Mouse (Mus musculus) left cerebral cortex, adult 2 months (tissue): ENCODE results near the gene Gm21258. TPM values are rescaled to one million over a fixed set of nuclear protein-coding genes. Genes with fewer than 3 reads are reported as not detected.
"Not testable (repeated sequence)": the region's sequence is repeated elsewhere in the genome, so short reads cannot be mapped to it uniquely, and the experiment has no call there.

Source experiments
- DNase-seq, 2 experiments: peaks; one replicate each; pipeline ENCODE4 v3.0.0; 2021 to 2022; ENCODE audit warnings: low spot score in 2 of 2, mixed read lengths in 1 of 2; ENCODE audit errors: extremely low spot score in 1 of 2
- H3K27ac ChIP-seq: fragments of 200-600 bp; 2 replicates; pipeline ENCODE4 v1.8.1; 2022
- H3K4me3 ChIP-seq: fragments of 200-600 bp; 2 replicates; pipeline ENCODE4 v1.8.1; 2022
- intact Hi-C: fragments of 180-260 bp; cut with DNase I; formaldehyde crosslinking; loops from one replicate; pipeline ENCODE4 v1.15.1; 2025
- long read RNA-seq, 2 experiments: library from polyadenylated mRNA; stranded (forward); transcript quantifications; one replicate each; pipeline ENCODE4 v2.0.0; 2021; ENCODE audit warnings: borderline mapping rate in 2 of 2
- total RNA-seq, 2 experiments: library from RNA; stranded (reverse); gene quantifications; 2 replicates each; pipeline ENCODE4 v1.2.3; 2021

Gene Gm21258
- not detected for total RNA-seq
- long read RNA-seq, experiment 1 = 0 reads
- long read RNA-seq, experiment 2 = 0 reads

DNA sequence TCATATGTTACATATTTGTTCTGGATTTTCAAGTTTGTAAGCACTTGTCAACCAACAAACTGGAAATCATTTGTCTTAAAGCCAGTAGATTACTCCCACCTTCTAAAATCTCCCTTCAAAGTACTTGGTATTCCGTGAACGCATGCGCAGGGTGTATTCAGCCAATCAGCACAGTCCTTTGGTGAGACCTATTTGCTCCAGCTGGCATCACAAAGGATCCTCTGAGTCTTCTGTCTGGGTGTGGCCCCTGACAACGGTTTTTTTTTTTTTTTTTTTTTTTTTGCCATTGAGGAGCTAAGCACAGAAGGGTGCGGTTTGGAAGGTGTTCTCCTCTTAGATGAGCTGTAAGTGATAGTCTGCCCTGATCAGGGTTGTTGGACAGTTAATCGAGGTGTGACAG lies at the start of gene Gm21258:
Gm21258 (plus strand) TSS at position 301 of the 400 bp plus-strand sequence.
- intact Hi-C loops, H3K4me3 ChIP-seq, H3K27ac ChIP-seq, DNase-seq: not testable (repeated sequence)
